Mouse (Mus musculus): ENCODE measurements around the gene Rab11fip4.

Gene Rab11fip4

DNA sequence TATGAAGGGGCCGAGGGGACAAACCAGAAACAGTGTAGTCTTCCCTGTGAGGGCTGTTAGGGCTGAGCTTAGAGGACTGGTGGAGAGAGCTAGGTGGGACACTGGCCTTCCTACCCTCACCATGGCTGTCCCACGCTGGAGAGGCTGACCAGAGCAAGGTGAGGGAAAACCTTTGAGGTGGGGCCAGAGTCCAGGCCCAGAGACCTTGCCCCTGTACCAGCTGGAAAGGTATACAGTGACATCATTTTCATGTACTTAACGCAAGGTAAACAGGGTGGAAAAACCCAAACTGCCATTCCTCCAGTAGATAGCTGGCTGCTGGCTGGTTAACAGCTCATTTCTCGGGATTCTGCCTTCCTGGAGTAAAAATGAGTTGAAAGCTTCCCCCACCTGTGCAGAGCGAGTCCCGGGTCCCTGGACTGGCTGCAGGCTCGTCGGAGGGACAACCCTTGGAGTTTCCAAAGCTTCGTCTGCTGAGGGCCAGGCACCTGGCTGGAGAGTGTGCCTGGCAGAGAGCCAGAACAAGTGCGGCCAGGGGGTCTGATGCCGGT, 155.6 kb downstream of the Rab11fip4 start:
- no peak for DNase-seq

Measured in thymus, postnatal 14 days (tissue).